Mouse (Mus musculus) olfactory bulb, adult 2 months (tissue): ENCODE results near the gene Apob.

ENCODE experiments used
- CTCF ChIP-seq: fragments of 200-500 bp; IDR thresholded peaks from 2 replicates; pipeline ENCODE4 v1.5.1; 2012; ENCODE audit warnings: low read depth, mild to moderate bottlenecking, low read length, moderate library complexity; ENCODE audit not compliant: insufficient read depth
- POLR2A ChIP-seq: fragments of 200-500 bp; IDR thresholded peaks from 2 replicates; pipeline ENCODE4 v1.6.1; 2012; ENCODE audit warnings: mild to moderate bottlenecking, low read depth, low read length, moderate library complexity; ENCODE audit not compliant: insufficient read depth

GRCm38 (mm10) chr12:7977466-7978189, at the start of gene Apob:
- no peak for TF ChIP-seq POLR2A
- no peak for TF ChIP-seq CTCF
